In genomic region chr8:86864764-86865163, GRCm38 (mm10) we compare ENCODE assay signal across 1 mouse cellular context.
TF ChIP-seq lines count a peak whose summit lies in the region.

No protein-coding gene starts in this region.

TF ChIP-seq in CH12.LX, 34 proteins besides CTCF, POLR2A, EP300 and RAD21 (continued from another document):
- TF ChIP-seq CHD1 (IDR thresholded peaks at IDR 0.05; ENCODE audit: low read depth, low read length) (no peak), BHLHE40 (IDR thresholded peaks at IDR 0.05; ENCODE audit: low read depth, low read length) (peak; percentile 88), ETS1 (conservative IDR thresholded peaks at IDR 0.05; ENCODE audit: low read depth, low read length) (peak; percentile 43; the same call in 1 of the 2 replicates), HCFC1 (IDR thresholded peaks at IDR 0.05; ENCODE audit: low read depth, low read length) (no peak)
